Comparison of ENCODE assay signal across 8 mouse cellular contexts in the genomic region with DNA sequence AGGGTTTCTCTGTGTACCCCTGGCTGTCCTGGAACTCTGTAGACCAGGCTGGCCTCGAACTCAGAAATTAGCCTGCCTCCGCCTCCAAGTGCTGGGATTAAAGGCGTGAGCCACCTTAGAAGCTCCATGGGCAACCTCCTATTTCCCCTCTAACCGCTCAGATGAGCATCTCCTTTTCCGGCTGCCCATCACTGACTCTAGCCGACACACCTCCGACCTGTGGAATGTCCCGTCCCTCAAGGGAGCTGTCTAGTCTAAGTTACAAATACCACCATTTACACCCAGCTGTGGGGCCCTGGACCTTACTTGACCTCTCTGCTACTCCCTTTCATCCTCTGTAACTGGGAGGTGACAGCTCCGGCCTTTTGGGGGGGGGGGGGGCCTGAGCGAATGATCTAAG. TPM values are rescaled to one million over a fixed set of nuclear protein-coding genes. Genes with fewer than 3 reads are reported as not detected.
A peak's percentile ranks its signal among the peaks of the same experiment; 100 is the strongest.
DNase-seq lines count a peak whose midpoint lies in the region; ATAC-seq and TF ChIP-seq lines count a peak whose summit lies in the region.

No protein-coding gene starts in this region.

- H3K36me3 ChIP-seq in lung, postnatal 0 days (ENCODE audit: insufficient read depth, low read length) = no peaks in the 10 kb centered on the region
- H3K36me3 ChIP-seq in hindbrain, embryonic 15.5 days = no peaks in the 10 kb centered on the region
- H3K36me3 ChIP-seq in midbrain, embryonic 15.5 days (replicated peaks) = 0 out of 2 replicates have a peak, but pooled peaks cover 6% of the 10 kb centered on the region

- no peaks in the 10 kb centered on the region for H3K9me3 ChIP-seq in lung, postnatal 0 days (ENCODE audit: low read length)
- H3K9me3 ChIP-seq in hindbrain, embryonic 15.5 days = no peaks in the 10 kb centered on the region
- H3K9me3 ChIP-seq in midbrain, embryonic 15.5 days = no peaks in the 10 kb centered on the region

- no peaks in the 10 kb centered on the region for H3K4me1 ChIP-seq in lung, postnatal 0 days (ENCODE audit: insufficient read depth, low read depth, low read length)
- H3K4me1 ChIP-seq in hindbrain, embryonic 15.5 days (replicated peaks) = peaks cover 14% of the 10 kb centered on the region
- H3K4me1 ChIP-seq in midbrain, embryonic 15.5 days = peaks cover 15% of the 10 kb centered on the region

- H3K27ac ChIP-seq in lung, postnatal 0 days (ENCODE audit: low read length) = no peak overlapping the region
- peak overlapping the region; percentile 79 for H3K27ac ChIP-seq in hindbrain, embryonic 15.5 days (replicated peaks)
- peak overlapping the region; percentile 72 for H3K27ac ChIP-seq in midbrain, embryonic 15.5 days

- no peaks in the 10 kb centered on the region for H3K27me3 ChIP-seq in lung, postnatal 0 days (replicated peaks; ENCODE audit: insufficient read depth, low read length)
- H3K27me3 ChIP-seq in hindbrain, embryonic 15.5 days = no peaks in the 10 kb centered on the region
- H3K27me3 ChIP-seq in midbrain, embryonic 15.5 days (replicated peaks) = no peaks in the 10 kb centered on the region

- ATAC-seq in lung, postnatal 0 days = no peak
- ATAC-seq in hindbrain, embryonic 15.5 days (ENCODE audit: low FRiP score, low read depth) = no peak
- ATAC-seq in midbrain, embryonic 15.5 days (replicated peaks) = 0 out of 2 replicates have a peak, but pooled peaks have one; percentile 2

- TF ChIP-seq CTCF in lung, postnatal 0 days (IDR thresholded peaks at IDR 0.05) = no peak

- no peak for TF ChIP-seq EP300 in lung, postnatal 0 days (IDR thresholded peaks at IDR 0.05)

- peak overlapping the region; percentile 87 for H3K4me3 ChIP-seq in lung, postnatal 0 days (ENCODE audit: low read depth, low read length)
- peak overlapping the region; percentile 89 for H3K4me3 ChIP-seq in hindbrain, embryonic 15.5 days
- peak overlapping the region; percentile 86 for H3K4me3 ChIP-seq in midbrain, embryonic 15.5 days

- peak overlapping the region; percentile 68 for H3K4me2 ChIP-seq in lung, postnatal 0 days (replicated peaks; ENCODE audit: low read depth, low read length)
- peak overlapping the region; percentile 82 for H3K4me2 ChIP-seq in hindbrain, embryonic 15.5 days
- peak overlapping the region; percentile 72 for H3K4me2 ChIP-seq in midbrain, embryonic 15.5 days

- WGBS in lung, postnatal 0 days = 12% methylated on average over 10 of the region's 10 CpGs
- WGBS in hindbrain, embryonic 15.5 days = 13% methylated on average over 10 of the region's 10 CpGs
- WGBS in midbrain, embryonic 15.5 days = 11% methylated on average over 10 of the region's 10 CpGs

- no peak overlapping the region for H3K9ac ChIP-seq in lung, postnatal 0 days (replicated peaks; ENCODE audit: low read depth)
- H3K9ac ChIP-seq in hindbrain, embryonic 15.5 days = peak overlapping the region; percentile 52
- H3K9ac ChIP-seq in midbrain, embryonic 15.5 days = peak overlapping the region; percentile 51

- peak; percentile 21 to 27 for DNase-seq in adrenal gland, postnatal 36 days
- no peak for DNase-seq in adrenal gland, adult 8-10 months
- no peak for DNase-seq in lung, postnatal 0 days (ENCODE audit: low spot score)
- no peak for DNase-seq in lung, postnatal 10 days
- no peak for DNase-seq in layer of hippocampus, adult 18-20 months (ENCODE audit: low spot score in 2 of 2)
- DNase-seq in gastrocnemius, postnatal 4 days (ENCODE audit: low spot score in 2 of 2) = no peak

RNA-seq across cellular contexts. Expression of gene Rcc1l, which starts 0.9 kb away (rescaled TPM):
- total RNA-seq in adrenal gland, postnatal 36 days (2021) = 10 to 100 TPM; 30.4 to 31.6 TPM
- total RNA-seq in adrenal gland, adult 8-10 months (2022) = 10 to 100 TPM; 34.6 to 43.1 (median 37.8) TPM
- 11.3 and 11.4 TPM in 2 replicates for polyA plus RNA-seq in lung, postnatal 0 days (2015; fragmentation: Nextera tagmentation; extraction: Ambion mirVana)
- polyA plus RNA-seq in hindbrain, embryonic 15.5 days (2015; fragmentation: Nextera tagmentation; extraction: Ambion mirVana) = 21.1 and 22.1 TPM in 2 replicates
- 19.8 and 24.0 TPM in 2 replicates for polyA plus RNA-seq in midbrain, embryonic 15.5 days (2015; fragmentation: Nextera tagmentation; extraction: Ambion mirVana)
- 10 to 100 TPM; 13.7 to 14.4 TPM for total RNA-seq in layer of hippocampus, adult 18-20 months (2021)
- total RNA-seq in gastrocnemius, postnatal 4 days (2021) = 10 to 100 TPM; 18.7 to 23.8 TPM

RNA-seq across cellular contexts. Expression of gene Gtf2ird2, which starts 8.1 kb away (rescaled TPM):
- total RNA-seq in adrenal gland, postnatal 36 days (2021) = 1 to 10 TPM; 8.1 to 9.3 TPM
- 10 to 100 TPM; 10.4 to 19.9 (median 14.2) TPM for total RNA-seq in adrenal gland, adult 8-10 months (2022)
- polyA plus RNA-seq in lung, postnatal 0 days (2015; fragmentation: Nextera tagmentation; extraction: Ambion mirVana) = 4.4 and 5.6 TPM in 2 replicates
- 15.4 and 15.8 TPM in 2 replicates for polyA plus RNA-seq in hindbrain, embryonic 15.5 days (2015; fragmentation: Nextera tagmentation; extraction: Ambion mirVana)
- polyA plus RNA-seq in midbrain, embryonic 15.5 days (2015; fragmentation: Nextera tagmentation; extraction: Ambion mirVana) = 16.3 and 17.9 TPM in 2 replicates
- total RNA-seq in layer of hippocampus, adult 18-20 months (2021) = 10 to 100 TPM; 15.7 to 16.8 TPM
- total RNA-seq in gastrocnemius, postnatal 4 days (2021) = 10 to 100 TPM in 1 of 2 experiments, 1 to 10 TPM in 1; 9.8 to 10.3 TPM

RNA-seq across cellular contexts. Expression of gene Ncf1, which starts 53.7 kb away (rescaled TPM):
- total RNA-seq in adrenal gland, postnatal 36 days (2021) = 1 to 10 TPM; 5.2 to 9.7 TPM
- 10 to 100 TPM in 1 of 4 experiments, 1 to 10 TPM in 3; 6.7 to 10.7 (median 8.3) TPM for total RNA-seq in adrenal gland, adult 8-10 months (2022)
- polyA plus RNA-seq in lung, postnatal 0 days (2015; fragmentation: Nextera tagmentation; extraction: Ambion mirVana) = 19.6 and 19.8 TPM in 2 replicates
- 2.8 and 3.0 TPM in 2 replicates for polyA plus RNA-seq in hindbrain, embryonic 15.5 days (2015; fragmentation: Nextera tagmentation; extraction: Ambion mirVana)
- 3.3 and 3.4 TPM in 2 replicates for polyA plus RNA-seq in midbrain, embryonic 15.5 days (2015; fragmentation: Nextera tagmentation; extraction: Ambion mirVana)
- 1 to 10 TPM; 8.6 to 9.2 TPM for total RNA-seq in layer of hippocampus, adult 18-20 months (2021)
- 1 to 10 TPM; 6.4 to 7.7 TPM for total RNA-seq in gastrocnemius, postnatal 4 days (2021)

Comparison
In these comparisons a context has a peak if more than half of its experiments do, and no peak if none do; other contexts are left out.
1. DNase-seq: peak in adrenal gland, postnatal 36 days (2 of 2); none in adrenal gland, adult 8-10 months (single experiment), lung, postnatal 0 days (single experiment), lung, postnatal 10 days (single experiment), layer of hippocampus, adult 18-20 months (0 of 2) and gastrocnemius, postnatal 4 days (0 of 2).
2. Peak in every context shown above with its lines, with median percentiles within 50 percentile points of each other: H3K4me2 ChIP-seq and H3K4me3 ChIP-seq.